Mouse (Mus musculus): Measurements from ENCODE around the gene Tsr3.

GRCm38 (mm10) chr17:25255110-25255509 is 15.1 kb downstream of the Tsr3 start:
- TF ChIP-seq CTCF (IDR thresholded peaks at IDR 0.05; ENCODE audit: low read depth, low read length) (no peak), POLR2A (IDR thresholded peaks at IDR 0.05; ENCODE audit: insufficient read depth, low read length) (no peak)
